Comparison of ENCODE assay signal across 8 mouse cellular contexts in the genomic region with DNA sequence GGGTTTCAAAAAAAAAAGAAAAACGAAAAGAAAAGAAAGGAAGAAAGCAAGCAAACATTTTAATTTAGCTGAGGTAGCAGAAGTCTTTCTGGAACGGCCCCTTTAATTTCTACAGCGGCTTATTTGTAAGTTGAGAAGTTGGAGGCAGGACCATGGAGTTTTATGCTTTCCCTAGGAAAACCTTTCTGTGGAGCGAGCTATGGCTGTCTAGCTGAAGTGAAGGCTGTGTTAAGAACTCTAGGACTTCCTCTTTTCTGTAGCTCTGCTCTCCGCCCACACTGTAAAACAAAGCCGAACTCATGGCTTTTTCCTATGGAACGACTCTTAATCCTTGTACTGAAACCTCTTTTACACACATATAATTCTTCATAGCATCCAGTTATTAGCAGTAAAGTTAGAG. TPM values are rescaled to one million over a fixed set of nuclear protein-coding genes. Genes with fewer than 3 reads are reported as not detected.
DNase-seq lines count a peak whose midpoint lies in the region; ATAC-seq lines count a peak whose summit lies in the region.

No protein-coding gene starts in this region.

- H3K27ac ChIP-seq in neural tube, embryonic 11.5 days (ENCODE audit: low read depth, low read length), result no peak overlapping the region
- no peak overlapping the region for H3K27ac ChIP-seq in forebrain, embryonic 11.5 days (ENCODE audit: low read depth, low read length)
- peak overlapping the region; percentile 87 for H3K27ac ChIP-seq in limb, embryonic 12.5 days
- peak overlapping the region; percentile 61 for H3K27ac ChIP-seq in stomach, embryonic 15.5 days

- no peaks in the 10 kb centered on the region for H3K36me3 ChIP-seq in neural tube, embryonic 11.5 days (ENCODE audit: control insufficient read depth, insufficient read depth, low read length)
- no peaks in the 10 kb centered on the region for H3K36me3 ChIP-seq in forebrain, embryonic 11.5 days (ENCODE audit: control insufficient read depth, insufficient read depth, low read length)
- peaks cover 2% of the 10 kb centered on the region; the same call in 1 of the 2 replicates for H3K36me3 ChIP-seq in limb, embryonic 12.5 days
- no peaks in the 10 kb centered on the region for H3K36me3 ChIP-seq in stomach, embryonic 15.5 days

- peak overlapping the region; percentile 7 for H3K4me2 ChIP-seq in neural tube, embryonic 11.5 days (ENCODE audit: low read depth)
- peak overlapping the region; percentile 32; the same call in 1 of the 2 replicates for H3K4me2 ChIP-seq in forebrain, embryonic 11.5 days (ENCODE audit: low read depth, low read length, severe bottlenecking)
- H3K4me2 ChIP-seq in limb, embryonic 12.5 days, result peak overlapping the region; percentile 68
- H3K4me2 ChIP-seq in stomach, embryonic 15.5 days, result peak overlapping the region; percentile 77

- 45% methylated on average over 7 of the region's 7 CpGs for WGBS in neural tube, embryonic 11.5 days
- 63% methylated on average over 7 of the region's 7 CpGs for WGBS in forebrain, embryonic 11.5 days
- 18% methylated on average over 7 of the region's 7 CpGs for WGBS in limb, embryonic 12.5 days
- WGBS in stomach, embryonic 15.5 days, result 20% methylated on average over 7 of the region's 7 CpGs

- H3K27me3 ChIP-seq in neural tube, embryonic 11.5 days (ENCODE audit: control insufficient read depth, insufficient read depth, low read length), result no peaks in the 10 kb centered on the region
- no peaks in the 10 kb centered on the region for H3K27me3 ChIP-seq in forebrain, embryonic 11.5 days (ENCODE audit: control insufficient read depth, insufficient read depth, low read length)
- no peaks in the 10 kb centered on the region for H3K27me3 ChIP-seq in limb, embryonic 12.5 days
- H3K27me3 ChIP-seq in stomach, embryonic 15.5 days (replicated peaks), result no peaks in the 10 kb centered on the region

- H3K4me1 ChIP-seq in neural tube, embryonic 11.5 days (ENCODE audit: control insufficient read depth, insufficient read depth, low read length), result peaks cover 9% of the 10 kb centered on the region; the same call in 1 of the 2 replicates
- peaks cover 8% of the 10 kb centered on the region for H3K4me1 ChIP-seq in forebrain, embryonic 11.5 days (replicated peaks; ENCODE audit: control insufficient read depth, insufficient read depth, low read length)
- H3K4me1 ChIP-seq in limb, embryonic 12.5 days (replicated peaks), result peaks cover 20% of the 10 kb centered on the region
- peaks cover 12% of the 10 kb centered on the region for H3K4me1 ChIP-seq in stomach, embryonic 15.5 days

- no peak for ATAC-seq in neural tube, embryonic 11.5 days (ENCODE audit: insufficient read depth, low FRiP score, low TSS enrichment)
- ATAC-seq in forebrain, embryonic 11.5 days (replicated peaks; ENCODE audit: low FRiP score), result no peak
- ATAC-seq in limb, embryonic 12.5 days (ENCODE audit: insufficient number of reproducible peaks, insufficient read depth, low FRiP score, low TSS enrichment, low read depth), result no peak
- no peak for ATAC-seq in stomach, embryonic 15.5 days (ENCODE audit: insufficient read depth, low FRiP score, low read depth)

- no peaks in the 10 kb centered on the region for H3K9me3 ChIP-seq in neural tube, embryonic 11.5 days (ENCODE audit: control insufficient read depth, low read length)
- no peaks in the 10 kb centered on the region for H3K9me3 ChIP-seq in forebrain, embryonic 11.5 days (ENCODE audit: control insufficient read depth, low read length)
- H3K9me3 ChIP-seq in limb, embryonic 12.5 days, result no peaks in the 10 kb centered on the region
- no peaks in the 10 kb centered on the region for H3K9me3 ChIP-seq in stomach, embryonic 15.5 days

- no peak for DNase-seq in neural tube, embryonic 11.5 days (ENCODE audit: low spot score)
- DNase-seq in neural tube, embryonic 10.5 days (ENCODE audit: extremely low spot score, low spot score), result no peak
- no peak for DNase-seq in forebrain, embryonic 11.5 days (ENCODE audit: low spot score)
- DNase-seq in natural killer cell, adult 2 months (ENCODE audit: low spot score in 2 of 2), result no peak
- no peak for DNase-seq in urinary bladder, postnatal 14 days (ENCODE audit: low spot score)
- no peak for DNase-seq in adrenal gland, postnatal 36 days

- H3K4me3 ChIP-seq in neural tube, embryonic 11.5 days (ENCODE audit: low read depth, low read length), result no peak overlapping the region
- no peak overlapping the region for H3K4me3 ChIP-seq in forebrain, embryonic 11.5 days (ENCODE audit: low read depth, low read length)
- peak overlapping the region; percentile 61 for H3K4me3 ChIP-seq in limb, embryonic 12.5 days (replicated peaks)
- peak overlapping the region; percentile 19; the same call in 1 of the 2 replicates for H3K4me3 ChIP-seq in stomach, embryonic 15.5 days (replicated peaks)

- no peak overlapping the region; the same call in 1 of the 2 replicates for H3K9ac ChIP-seq in neural tube, embryonic 11.5 days (ENCODE audit: low read length)
- H3K9ac ChIP-seq in forebrain, embryonic 11.5 days (ENCODE audit: low read length), result 0 out of 2 replicates have a peak overlapping the region, but pooled peaks have one; percentile 5
- peak overlapping the region; percentile 18; the same call in 1 of the 2 replicates for H3K9ac ChIP-seq in limb, embryonic 12.5 days (replicated peaks)
- H3K9ac ChIP-seq in stomach, embryonic 15.5 days, result no peak overlapping the region

RNA-seq across cellular contexts. Expression of a gene that starts 2.3 kb away (rescaled TPM):
- polyA plus RNA-seq in neural tube, embryonic 11.5 days (2014; fragmentation: Nextera tagmentation; extraction: Ambion mirVana), result 18.4 and 20.1 TPM in 2 replicates
- 18.9 and 20.3 TPM in 2 replicates for polyA plus RNA-seq in forebrain, embryonic 11.5 days (2014; fragmentation: Nextera tagmentation; extraction: Ambion mirVana)
- 22.1 and 23.6 TPM in 2 replicates for polyA plus RNA-seq in limb, embryonic 12.5 days (2016; fragmentation: Nextera tagmentation; extraction: Ambion mirVana)
- 23.9 and 24.7 TPM in 2 replicates for polyA plus RNA-seq in stomach, embryonic 15.5 days (2015; fragmentation: Nextera tagmentation; extraction: Ambion mirVana)
- 10 to 100 TPM; 12.9 to 13.8 TPM for total RNA-seq in adrenal gland, postnatal 36 days (2021)

RNA-seq across cellular contexts. Expression of a gene that starts 2.5 kb away (rescaled TPM):
- 20.6 and 22.4 TPM in 2 replicates for polyA plus RNA-seq in neural tube, embryonic 11.5 days (2014; fragmentation: Nextera tagmentation; extraction: Ambion mirVana)
- polyA plus RNA-seq in forebrain, embryonic 11.5 days (2014; fragmentation: Nextera tagmentation; extraction: Ambion mirVana), result 26.1 and 27.4 TPM in 2 replicates
- 18.2 and 18.4 TPM in 2 replicates for polyA plus RNA-seq in limb, embryonic 12.5 days (2016; fragmentation: Nextera tagmentation; extraction: Ambion mirVana)
- 11.0 and 11.4 TPM in 2 replicates for polyA plus RNA-seq in stomach, embryonic 15.5 days (2015; fragmentation: Nextera tagmentation; extraction: Ambion mirVana)
- 1 to 10 TPM in 1 of 2 experiments, under 1 TPM in 1; 0.76 to 1.2 TPM for total RNA-seq in adrenal gland, postnatal 36 days (2021)

Comparison
In these comparisons a context has a peak if more than half of its experiments do, and no peak if none do; other contexts are left out.
1. H3K27ac ChIP-seq: peak in limb, embryonic 12.5 days (single experiment) and stomach, embryonic 15.5 days (single experiment); none in neural tube, embryonic 11.5 days (single experiment) and forebrain, embryonic 11.5 days (single experiment).
2. H3K4me2 ChIP-seq: peak in every context shown above with its lines; median percentile 77 in stomach, embryonic 15.5 days; 68 in limb, embryonic 12.5 days; 32 in forebrain, embryonic 11.5 days; 7 in neural tube, embryonic 11.5 days.
3. H3K4me3 ChIP-seq: peak in limb, embryonic 12.5 days (single experiment) and stomach, embryonic 15.5 days (single experiment); none in neural tube, embryonic 11.5 days (single experiment) and forebrain, embryonic 11.5 days (single experiment).
4. H3K9ac ChIP-seq: peak in forebrain, embryonic 11.5 days (single experiment) and limb, embryonic 12.5 days (single experiment); none in neural tube, embryonic 11.5 days (single experiment) and stomach, embryonic 15.5 days (single experiment).